Mouse (Mus musculus) cerebellum, adult 9-10 months (tissue): ENCODE measurements around the gene Cdpf1.
A peak's percentile ranks its signal among the peaks of the same experiment; 100 is the strongest.
"Not testable (repeated sequence)": the region's sequence is repeated elsewhere in the genome, so short reads cannot be mapped to it uniquely, and the experiment has no call there.

ENCODE experiments used
- DNase-seq: peaks from one replicate; pipeline ENCODE4 v3.0.0; 2022

The Cdpf1 gene

DNA sequence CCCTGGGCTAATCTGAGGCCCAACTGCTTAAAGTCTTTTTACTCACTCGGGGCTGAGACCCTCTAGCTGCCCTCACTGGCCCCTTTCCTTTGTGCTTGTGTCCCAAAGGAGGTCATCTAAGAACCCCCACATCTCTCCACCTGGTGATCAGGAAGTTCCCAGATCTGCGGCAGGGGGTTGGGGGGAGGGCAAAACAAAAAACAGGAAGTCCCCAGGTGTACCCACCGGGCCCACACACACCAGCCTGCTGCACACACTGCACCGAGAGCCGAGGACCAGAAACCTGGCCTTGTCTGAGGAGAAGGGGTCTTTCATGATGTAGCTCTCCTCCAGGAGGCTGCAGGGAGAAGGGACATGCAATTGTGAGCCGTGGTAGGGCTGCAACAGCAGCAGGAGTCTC is 3.5 kb downstream of the Cdpf1 start:
- DNase-seq: no peak

DNA sequence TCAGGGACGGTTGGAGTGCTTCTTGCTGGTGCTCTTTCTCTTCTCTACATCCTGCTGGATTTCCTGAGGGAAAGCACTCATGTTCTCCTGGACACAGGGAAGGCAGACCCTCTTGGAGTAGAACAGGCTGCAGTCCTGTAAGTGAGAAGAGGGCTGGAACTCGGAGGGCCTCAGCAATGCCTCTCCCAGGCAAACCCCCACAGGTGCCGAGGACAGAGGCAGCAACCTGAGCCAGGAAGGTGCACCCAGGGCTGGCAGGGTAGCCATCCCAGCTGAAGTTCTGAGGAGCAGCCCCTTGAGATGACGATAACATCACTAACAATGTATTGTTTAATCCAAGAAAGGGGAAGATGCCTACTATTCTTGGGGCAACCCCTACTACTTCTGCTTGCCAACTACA is 4.1 kb downstream of the Cdpf1 start:
- no peak for DNase-seq

DNA sequence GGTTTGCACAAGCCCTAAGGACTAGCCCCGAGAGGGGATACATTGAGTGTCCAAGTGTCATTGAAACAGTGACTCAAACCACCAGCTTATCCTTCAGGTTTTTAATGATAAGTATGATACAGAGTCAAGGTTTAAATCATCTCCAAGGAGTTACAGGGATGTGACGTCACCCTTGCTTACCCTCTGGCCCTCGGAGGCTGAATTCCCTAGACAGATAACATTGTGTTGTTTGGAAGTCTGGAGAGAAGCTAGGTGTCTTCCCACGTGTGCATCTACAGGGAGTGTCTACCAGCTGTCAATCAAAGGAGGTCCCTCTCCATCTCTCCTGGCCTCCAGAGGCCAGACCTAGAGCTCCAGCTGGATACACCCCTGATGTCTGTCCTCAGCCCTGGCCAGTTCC is 4.6 kb downstream of the Cdpf1 start:
- DNase-seq: no peak

DNA sequence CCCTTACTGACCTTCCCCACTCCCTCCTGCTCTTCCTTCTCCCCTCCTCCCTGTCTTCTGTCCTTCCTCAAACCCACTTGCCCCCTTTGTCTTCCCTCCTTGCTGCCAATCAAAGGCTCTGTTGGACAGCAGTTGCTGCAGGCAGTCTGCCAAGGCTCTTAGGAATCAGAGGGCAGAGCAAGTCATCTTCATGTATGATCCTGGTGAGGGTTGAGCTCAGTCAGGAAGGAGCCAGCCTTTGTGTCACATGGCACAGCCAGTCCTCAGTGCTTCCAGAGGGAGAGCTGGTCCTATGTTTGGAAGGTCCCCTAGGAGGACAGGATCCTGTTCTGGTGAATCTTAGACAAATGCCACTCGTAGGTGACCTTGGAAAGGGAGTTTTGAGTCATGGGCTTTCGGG is 8.6 kb downstream of the Cdpf1 start:
- DNase-seq: no peak

- no peak for DNase-seq
These were observed 12.8 kb downstream of the Cdpf1 start for GRCm38 (mm10) chr15:85798676-85799075.

DNA sequence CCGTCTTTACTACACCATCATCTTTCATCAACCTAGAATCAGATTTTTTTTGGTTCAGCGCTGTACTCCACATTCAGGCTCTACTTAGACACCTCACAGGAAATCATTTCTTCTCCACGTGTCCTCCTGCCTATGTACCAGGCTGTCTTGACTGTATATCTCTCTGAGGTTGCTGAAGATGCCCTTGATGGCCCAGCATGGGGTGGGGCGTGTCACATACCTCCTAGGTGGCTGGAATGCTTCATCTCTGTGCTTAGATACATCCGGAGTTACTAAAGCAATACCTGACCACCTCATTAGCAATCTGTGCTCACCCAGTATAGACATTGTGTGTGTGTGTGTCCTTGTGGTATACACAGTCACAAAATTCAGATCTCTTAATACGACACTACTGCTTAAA is 16.0 kb downstream of the Cdpf1 start:
- DNase-seq: no peak

GRCm38 (mm10) chr15:85792819-85793218 is 18.7 kb downstream of the Cdpf1 start:
- peak; percentile 16 for DNase-seq

- DNase-seq: no peak
These were observed 20.0 kb downstream of the Cdpf1 start for GRCm38 (mm10) chr15:85791449-85791848.

- DNase-seq: no peak
These were observed 22.9 kb downstream of the Cdpf1 start for GRCm38 (mm10) chr15:85788633-85789032.

DNA sequence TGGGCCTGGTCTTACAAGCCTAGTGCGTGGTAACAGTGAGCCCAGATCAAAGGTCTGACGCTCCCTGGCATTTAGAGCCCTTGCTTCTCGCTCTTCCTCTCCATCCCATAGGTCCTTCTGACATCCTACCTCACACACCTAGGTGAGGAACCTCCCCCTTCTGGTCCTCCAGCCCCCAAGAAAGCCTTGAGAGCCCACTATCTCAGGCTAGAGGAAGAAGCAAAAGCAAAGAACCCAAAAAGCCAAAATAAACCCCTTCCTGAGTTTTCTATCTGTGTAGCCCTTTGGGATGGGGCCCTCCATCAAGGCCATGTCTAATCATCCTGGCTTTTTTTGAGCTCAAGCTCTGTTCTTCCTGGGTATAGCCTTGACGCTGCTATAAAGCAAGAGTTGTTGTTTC is 23.4 kb downstream of the Cdpf1 start:
- DNase-seq: no peak

- DNase-seq: no peak
These were observed 24.0 kb downstream of the Cdpf1 start for GRCm38 (mm10) chr15:85787482-85787881.

DNA sequence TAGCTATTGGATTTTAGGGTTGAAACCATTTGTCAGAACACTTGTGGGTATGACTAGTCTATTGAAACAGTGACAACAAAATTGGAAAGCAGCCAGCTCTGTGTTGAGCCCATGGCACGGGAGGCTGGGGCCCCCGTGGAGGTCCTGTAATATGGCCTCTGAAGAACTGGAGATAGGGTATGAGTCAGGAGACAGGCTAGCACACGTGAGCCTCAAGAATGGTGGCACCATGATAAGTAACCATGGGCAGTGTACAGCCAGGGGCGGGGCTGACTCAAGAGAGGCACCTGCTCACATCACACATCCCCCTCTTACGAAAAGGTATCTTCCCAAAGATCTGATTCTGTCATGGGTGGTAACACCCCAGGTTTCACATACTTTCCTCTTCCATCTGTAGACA is 24.8 kb downstream of the Cdpf1 start:
- DNase-seq: no peak

GRCm38 (mm10) chr15:85784341-85784740 is 27.2 kb downstream of the Cdpf1 start:
- DNase-seq: no peak

DNA sequence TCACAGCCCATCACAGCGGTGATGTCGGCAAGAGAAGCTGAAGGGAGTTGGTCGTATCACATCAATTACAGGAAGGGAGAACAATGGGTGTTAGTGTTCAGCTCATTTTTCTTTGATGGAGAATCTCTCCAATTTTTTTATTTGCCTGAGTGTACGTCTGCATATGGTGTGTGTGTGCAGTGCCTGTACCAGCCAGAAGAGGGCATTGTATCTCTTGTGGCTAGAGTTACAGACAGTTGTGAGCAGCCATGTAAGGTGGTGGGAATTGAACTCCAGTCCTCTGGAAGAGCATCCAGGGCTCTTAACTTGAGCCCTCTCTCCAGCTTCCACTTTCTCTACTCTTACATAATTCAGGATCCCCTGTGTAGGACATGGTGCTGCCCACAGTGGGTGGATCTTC is 28.4 kb downstream of the Cdpf1 start:
- no peak for DNase-seq

DNA sequence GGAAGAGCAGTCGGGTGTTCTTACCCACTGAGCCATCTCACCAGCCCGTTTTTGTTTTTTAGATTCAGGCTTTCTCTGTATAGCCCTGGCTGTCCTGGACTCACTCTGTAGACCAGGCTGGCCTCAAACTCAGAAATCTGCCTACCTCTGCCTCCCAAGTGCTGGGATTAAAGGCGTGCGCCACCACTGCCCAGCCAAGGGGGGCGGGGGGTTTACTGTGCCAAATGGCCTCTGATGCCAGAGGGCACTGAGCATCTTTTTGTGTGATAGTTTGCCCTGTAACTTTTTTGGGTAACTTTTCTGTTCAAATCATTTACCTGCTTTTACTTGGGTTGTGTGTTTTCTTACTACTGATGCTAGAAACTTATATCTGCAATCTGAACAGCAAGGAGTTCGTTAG is 32.6 kb downstream of the Cdpf1 start:
- DNase-seq: not testable (repeated sequence)

- DNase-seq: no peak
These were observed 34.7 kb downstream of the Cdpf1 start for GRCm38 (mm10) chr15:85776771-85777170.

- DNase-seq: no peak
These were observed 35.3 kb downstream of the Cdpf1 start for GRCm38 (mm10) chr15:85776241-85776640.

- DNase-seq: no peak
These were observed 36.5 kb downstream of the Cdpf1 start for GRCm38 (mm10) chr15:85775001-85775400.

DNA sequence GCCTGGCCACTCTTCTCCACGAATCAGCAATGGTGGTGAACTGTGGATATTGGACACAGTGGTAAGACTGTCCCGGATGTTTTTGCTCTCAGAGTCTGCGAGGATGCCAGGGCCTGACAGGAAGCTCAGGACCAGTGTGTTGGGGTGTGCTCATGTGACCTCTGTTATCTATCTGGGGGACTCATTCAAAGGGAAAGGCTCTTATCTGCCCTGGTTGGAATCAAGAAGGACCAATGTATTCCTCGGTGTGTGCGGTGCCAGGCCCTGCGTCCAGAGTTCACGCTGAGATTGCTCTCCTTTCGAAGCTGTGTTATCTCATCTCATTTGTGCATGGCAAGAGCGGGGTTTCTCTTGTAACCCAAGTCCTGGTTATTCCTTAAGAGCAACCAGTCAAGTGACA is 37.1 kb downstream of the Cdpf1 start:
- DNase-seq: no peak

- no peak for DNase-seq
These were observed 39.3 kb downstream of the Cdpf1 start for GRCm38 (mm10) chr15:85772146-85772740.

- DNase-seq: no peak
These were observed 40.0 kb downstream of the Cdpf1 start for GRCm38 (mm10) chr15:85771306-85772121.

DNA sequence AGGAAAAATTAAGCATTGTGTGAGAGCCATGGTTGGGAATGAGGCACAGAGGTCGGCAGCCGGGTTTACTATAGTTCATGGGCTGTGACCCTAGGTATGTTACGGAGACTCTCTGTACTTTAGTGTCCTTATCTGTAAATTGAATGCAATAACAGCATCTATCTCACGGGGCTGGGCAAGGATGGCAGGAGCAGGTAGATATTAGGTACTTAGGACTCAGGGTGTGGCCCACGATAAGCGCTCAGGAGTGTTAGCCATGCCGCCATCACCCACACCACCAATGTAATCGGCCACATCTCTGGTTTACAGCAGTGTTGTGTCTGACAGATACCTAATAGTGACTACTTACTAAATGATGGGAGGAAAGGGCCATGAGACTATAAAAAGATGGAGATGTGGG is 42.5 kb downstream of the Cdpf1 start:
- DNase-seq: no peak

DNA sequence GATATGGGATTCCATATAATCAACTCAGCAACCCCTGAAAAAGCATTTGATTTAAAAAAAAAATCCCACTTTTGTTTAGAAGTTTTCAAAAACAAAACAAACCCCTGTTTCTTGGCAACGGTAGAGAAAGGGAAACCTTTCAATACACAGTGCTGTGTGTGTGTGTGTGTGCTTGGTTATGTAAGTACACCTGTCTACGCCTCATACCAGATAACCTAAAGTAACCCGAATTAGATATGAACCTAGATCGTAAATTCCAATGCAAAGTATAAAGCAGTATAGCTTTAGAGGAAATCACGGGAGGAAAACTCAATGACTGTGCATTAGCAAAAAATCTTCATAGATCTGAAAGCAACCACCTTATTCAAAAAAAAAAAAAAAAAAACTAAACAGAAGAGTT is 44.8 kb downstream of the Cdpf1 start:
- no peak for DNase-seq

- DNase-seq: no peak
These were observed 46.5 kb downstream of the Cdpf1 start for GRCm38 (mm10) chr15:85765022-85765421.

DNA sequence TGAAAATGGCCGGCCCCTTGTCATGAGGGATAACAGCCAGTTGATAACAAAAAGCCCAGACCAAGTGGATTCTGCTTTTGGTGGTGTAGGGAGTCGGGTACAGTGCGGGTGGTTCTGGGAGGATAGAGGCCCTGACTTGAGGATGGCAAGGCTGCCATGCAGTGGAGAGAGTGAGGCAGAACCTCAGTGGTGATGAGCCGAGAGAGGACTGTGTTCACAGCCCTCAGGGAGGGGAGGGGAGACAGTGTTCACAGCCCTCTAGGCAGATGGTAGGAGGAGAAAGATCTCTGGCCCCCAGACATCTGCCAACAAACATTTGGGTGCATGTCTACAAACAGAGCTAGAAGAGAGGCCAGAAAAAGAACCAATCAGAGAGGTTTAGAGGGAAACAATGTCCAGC is 48.7 kb downstream of the Cdpf1 start:
- DNase-seq: no peak
